Mouse (Mus musculus) thymus, postnatal 25 days (tissue): ENCODE measurements around the gene Fam189a1.

Source experiments
- DNase-seq: peaks from one replicate; pipeline ENCODE4 v3.0.0; 2022

The Fam189a1 gene

GRCm38 (mm10) chr7:64785040-64785439, 371.3 kb downstream of the Fam189a1 start:
- no peak for DNase-seq

- DNase-seq = no peak
Measured at GRCm38 (mm10) chr7:64779501-64779900, 376.9 kb downstream of the Fam189a1 start.

- DNase-seq = no peak
Measured at GRCm38 (mm10) chr7:64776708-64777489, 379.5 kb downstream of the Fam189a1 start.

GRCm38 (mm10) chr7:64773465-64773864, 382.9 kb downstream of the Fam189a1 start:
- no peak for DNase-seq

- DNase-seq = no peak
Measured at GRCm38 (mm10) chr7:64770779-64771390, 385.5 kb downstream of the Fam189a1 start.

- DNase-seq = no peak
Measured at GRCm38 (mm10) chr7:64769768-64770167, 386.6 kb downstream of the Fam189a1 start.

- no peak for DNase-seq
Measured at GRCm38 (mm10) chr7:64765595-64765994, 390.8 kb downstream of the Fam189a1 start.

GRCm38 (mm10) chr7:64755141-64755540, 401.2 kb downstream of the Fam189a1 start:
- DNase-seq = no peak

- no peak for DNase-seq
Measured at GRCm38 (mm10) chr7:64754161-64754560, 402.2 kb downstream of the Fam189a1 start.

- no peak for DNase-seq
Measured at GRCm38 (mm10) chr7:64753678-64754077, 402.7 kb downstream of the Fam189a1 start.

GRCm38 (mm10) chr7:64752133-64752532, 404.2 kb downstream of the Fam189a1 start:
- DNase-seq = no peak

- peak; percentile 10 for DNase-seq
Measured at GRCm38 (mm10) chr7:64751465-64751864, 404.9 kb downstream of the Fam189a1 start.

GRCm38 (mm10) chr7:64743610-64744009, 412.8 kb downstream of the Fam189a1 start:
- no peak for DNase-seq

- DNase-seq = peak; percentile 72
Measured at GRCm38 (mm10) chr7:64741333-64742307, 414.8 kb downstream of the Fam189a1 start.

- no peak for DNase-seq
Measured at GRCm38 (mm10) chr7:64739131-64739530, 417.2 kb downstream of the Fam189a1 start.

GRCm38 (mm10) chr7:64729785-64730184, 426.6 kb downstream of the Fam189a1 start:
- peak; percentile 33 for DNase-seq

GRCm38 (mm10) chr7:64728816-64729215, 427.6 kb downstream of the Fam189a1 start:
- DNase-seq = no peak

- DNase-seq = no peak
Measured at GRCm38 (mm10) chr7:64728181-64728591, 428.2 kb downstream of the Fam189a1 start.

- DNase-seq = no peak
Measured at GRCm38 (mm10) chr7:64725967-64726695, 430.2 kb downstream of the Fam189a1 start.

- DNase-seq = no peak
Measured at GRCm38 (mm10) chr7:64724409-64724808, 432.0 kb downstream of the Fam189a1 start.

- DNase-seq = no peak
Measured at GRCm38 (mm10) chr7:64723313-64723712, 433.1 kb downstream of the Fam189a1 start.

- no peak for DNase-seq
Measured at GRCm38 (mm10) chr7:64716286-64716685, 440.1 kb downstream of the Fam189a1 start.
